Mouse (Mus musculus) yolk sac, embryonic 10.5 days (tissue): ENCODE data around the gene Tenm3.

Source experiments
- DNase-seq: peaks from one replicate; pipeline ENCODE4 v3.0.0-alpha.2; 2017; ENCODE audit warnings: low spot score

The Tenm3 gene

GRCm38 (mm10) chr8:48843931-48844285, at the start of gene Tenm3:
Gene Tenm3 (minus strand): TSS chr8:48843951.
- no peak for DNase-seq

- no peak for DNase-seq
These were observed 46.5 kb upstream of the Tenm3 start for GRCm38 (mm10) chr8:48890216-48890765.

- DNase-seq: no peak
These were observed 40.5 kb upstream of the Tenm3 start for GRCm38 (mm10) chr8:48884270-48884669.

GRCm38 (mm10) chr8:48880585-48880984, 36.8 kb upstream of the Tenm3 start:
- DNase-seq: no peak

GRCm38 (mm10) chr8:48865972-48866371, 22.2 kb upstream of the Tenm3 start:
- no peak for DNase-seq

GRCm38 (mm10) chr8:48865485-48865884, 21.7 kb upstream of the Tenm3 start:
- peak; percentile 4 for DNase-seq

GRCm38 (mm10) chr8:48850223-48851010, 6.7 kb upstream of the Tenm3 start:
- DNase-seq: no peak

GRCm38 (mm10) chr8:48849091-48849616, 5.4 kb upstream of the Tenm3 start:
- DNase-seq: no peak

- peak; percentile 6 for DNase-seq
These were observed 1.2 kb upstream of the Tenm3 start for GRCm38 (mm10) chr8:48844961-48845360.

- DNase-seq: peak; percentile 18
These were observed 687 bp upstream of the Tenm3 start for GRCm38 (mm10) chr8:48844370-48844905.

GRCm38 (mm10) chr8:48842991-48843930, 490 bp downstream of the Tenm3 start:
- peak; percentile 56 for DNase-seq

- peak; percentile 4 for DNase-seq
These were observed 1.2 kb downstream of the Tenm3 start for GRCm38 (mm10) chr8:48842516-48842990.

GRCm38 (mm10) chr8:48842035-48842434, 1.7 kb downstream of the Tenm3 start:
- no peak for DNase-seq

- no peak for DNase-seq
These were observed 8.0 kb downstream of the Tenm3 start for GRCm38 (mm10) chr8:48835745-48836144.

- no peak for DNase-seq
These were observed 16.3 kb downstream of the Tenm3 start for GRCm38 (mm10) chr8:48827454-48827853.

- no peak for DNase-seq
These were observed 18.1 kb downstream of the Tenm3 start for GRCm38 (mm10) chr8:48825666-48826065.

- DNase-seq: no peak
These were observed 21.5 kb downstream of the Tenm3 start for GRCm38 (mm10) chr8:48822291-48822690.

- no peak for DNase-seq
These were observed 23.8 kb downstream of the Tenm3 start for GRCm38 (mm10) chr8:48819962-48820361.

- no peak for DNase-seq
These were observed 24.4 kb downstream of the Tenm3 start for GRCm38 (mm10) chr8:48819348-48819747.

GRCm38 (mm10) chr8:48816941-48817340, 26.8 kb downstream of the Tenm3 start:
- no peak for DNase-seq

GRCm38 (mm10) chr8:48812196-48812741, 31.5 kb downstream of the Tenm3 start:
- DNase-seq: no peak

GRCm38 (mm10) chr8:48810615-48811014, 33.1 kb downstream of the Tenm3 start:
- no peak for DNase-seq
